Mouse (Mus musculus) ES-E14 (cell line): ENCODE data around the gene Mtfr1l.

Experiments used
- HCFC1 ChIP-seq: IDR thresholded peaks from 2 replicates; pipeline ENCODE4 v1.6.1; 2012; ENCODE audit warnings: low read length, inconsistent platforms, borderline replicate concordance; ENCODE audit not compliant: insufficient read depth
- MAFK ChIP-seq: IDR thresholded peaks from 2 replicates; pipeline ENCODE4 v1.6.1; 2014; ENCODE audit warnings: mild to moderate bottlenecking, low read depth, low read length, inconsistent platforms; ENCODE audit not compliant: insufficient read depth
- ZC3H11A ChIP-seq: IDR thresholded peaks from 2 replicates; pipeline ENCODE4 v1.6.1; 2012; ENCODE audit warnings: low read depth, mild to moderate bottlenecking, inconsistent platforms, low read length, borderline replicate concordance
- ZNF384 ChIP-seq: IDR thresholded peaks from 2 replicates; pipeline ENCODE4 v1.6.1; 2012; ENCODE audit warnings: low read depth, low read length, inconsistent platforms

DNA sequence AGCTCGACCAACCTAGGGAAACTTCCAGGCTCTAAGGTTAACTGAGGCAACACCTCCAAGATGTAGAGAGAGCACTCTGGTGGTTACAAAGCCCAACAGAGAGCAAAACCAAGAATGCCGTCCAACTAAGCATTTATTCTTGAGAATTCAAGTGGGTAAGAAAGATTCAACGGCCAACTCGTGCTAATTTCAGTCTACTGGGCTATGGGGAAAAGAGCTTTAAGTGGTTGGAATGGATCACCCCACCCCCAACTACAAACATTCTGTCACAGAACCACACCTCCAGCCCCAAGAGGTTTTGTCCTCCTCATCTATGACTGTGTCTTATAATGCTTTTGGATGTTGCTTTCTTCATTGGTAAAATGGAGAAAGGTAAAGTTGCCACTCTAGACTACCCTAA lies 2.3 kb downstream of the Mtfr1l start:
- TF ChIP-seq ZC3H11A: no peak
- no peak for TF ChIP-seq HCFC1
- TF ChIP-seq ZNF384: no peak
- no peak for TF ChIP-seq MAFK
